Mouse (Mus musculus): ENCODE data around the gene 9430097D07Rik.

DNA sequence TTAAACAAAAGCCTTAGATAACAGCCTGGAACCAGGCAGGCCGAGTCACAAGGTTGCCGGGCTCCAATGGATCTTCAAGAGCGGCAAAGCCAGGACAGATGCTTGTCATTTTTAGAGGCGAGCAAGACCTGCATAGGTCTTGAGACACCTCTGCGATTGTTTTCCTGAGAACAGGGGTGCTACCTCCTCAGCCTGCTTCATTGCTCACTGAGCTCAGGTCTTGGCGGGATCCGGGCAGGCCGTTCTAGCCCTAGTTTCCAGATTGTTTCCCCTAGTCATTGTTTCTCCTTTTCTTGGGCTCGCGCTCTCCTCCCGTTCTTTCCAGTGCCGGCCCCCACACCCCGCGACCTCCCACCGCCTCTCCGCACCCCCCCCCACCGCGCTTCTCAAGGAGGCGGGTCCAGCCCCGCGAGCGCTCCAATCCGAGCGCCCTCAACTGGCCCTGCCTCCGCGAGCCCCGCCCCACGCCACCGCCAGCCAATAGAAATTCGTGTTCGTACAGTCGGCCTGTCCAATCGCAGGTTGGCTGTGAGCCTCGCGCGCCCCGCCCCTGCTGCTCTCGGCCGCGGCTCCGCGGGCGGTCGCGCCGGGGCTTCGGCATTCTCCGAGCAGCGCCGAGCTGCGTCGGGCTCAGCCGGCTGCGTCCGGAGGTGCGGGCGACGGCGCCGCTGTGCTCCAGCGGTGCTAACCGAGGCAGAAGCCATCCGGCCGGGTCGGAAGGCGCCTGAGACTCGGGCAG lies 40.6 kb downstream of the 9430097D07Rik start, which contains the start of gene Fam102a:
- TF ChIP-seq CTCF (IDR thresholded peaks at IDR 0.05; ENCODE audit: low read depth), result no peak
- TF ChIP-seq EP300 (IDR thresholded peaks at IDR 0.05; ENCODE audit: low read depth), result no peak

Data from liver, postnatal 0 days (tissue).